Mouse (Mus musculus): ENCODE data around the gene Rragd.
"Not testable (repeated sequence)": the region's sequence is repeated elsewhere in the genome, so short reads cannot be mapped to it uniquely, and the experiment has no call there.

Gene Rragd

DNA sequence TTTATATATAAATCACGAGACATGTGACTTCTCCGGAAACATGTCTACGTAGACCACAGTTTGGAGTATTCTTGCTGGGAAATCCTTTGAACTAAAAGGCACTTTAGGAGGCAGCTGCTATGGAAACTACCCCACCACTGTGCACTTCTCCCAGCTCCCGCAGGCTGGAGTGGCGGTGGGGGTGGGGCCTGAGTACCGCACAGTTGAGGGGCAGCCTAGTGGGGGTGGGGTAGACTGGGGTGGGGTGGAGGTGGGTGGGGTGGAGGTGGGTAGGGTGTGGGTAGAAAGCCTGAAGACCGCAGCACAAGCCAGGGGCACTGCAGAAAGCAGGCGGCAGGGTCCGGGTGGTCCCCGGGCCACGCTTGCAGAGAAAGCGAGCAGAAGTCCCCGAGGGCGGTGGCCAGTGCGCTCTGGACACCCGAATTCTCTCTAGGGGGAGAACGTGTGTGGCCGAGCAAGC, at the start of gene Rragd:
Rragd (plus strand) TSS at position 322 of the 460 bp plus-strand sequence.
- peak in 1 of 2 experiments; percentile 55 for DNase-seq (ENCODE audit: low spot score in 2 of 2)

GRCm38 (mm10) chr4:32936762-32937341, 46.0 kb upstream of the Rragd start:
- DNase-seq (ENCODE audit: low spot score in 2 of 2) = no peak

DNA sequence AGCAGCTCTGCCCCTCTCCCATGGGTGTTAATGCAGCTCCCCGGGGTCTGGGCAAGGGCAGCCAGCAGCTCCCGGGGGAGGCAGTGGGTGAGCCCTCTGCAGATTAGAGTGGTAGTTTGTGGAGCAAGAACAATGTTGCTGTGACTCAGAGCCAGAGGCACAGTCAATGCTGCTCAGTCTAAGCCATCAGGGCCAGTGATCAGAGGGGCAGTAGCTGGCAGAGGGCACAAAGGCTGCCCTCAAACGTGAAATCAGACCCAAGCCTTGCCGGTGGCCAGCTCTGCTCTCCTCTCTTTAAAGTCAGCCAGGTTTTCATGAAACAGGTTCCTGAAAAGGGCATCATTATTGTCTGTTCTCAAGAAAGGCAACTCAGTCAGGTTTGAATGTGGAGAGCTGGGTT, 43.3 kb upstream of the Rragd start:
- DNase-seq (ENCODE audit: low spot score in 2 of 2) = no peak

- DNase-seq (ENCODE audit: low spot score in 2 of 2) = no peak
Measured at GRCm38 (mm10) chr4:32939964-32940363, 42.9 kb upstream of the Rragd start.

- DNase-seq (ENCODE audit: low spot score in 2 of 2) = no peak
Measured at GRCm38 (mm10) chr4:32940984-32941383, 41.9 kb upstream of the Rragd start.

DNA sequence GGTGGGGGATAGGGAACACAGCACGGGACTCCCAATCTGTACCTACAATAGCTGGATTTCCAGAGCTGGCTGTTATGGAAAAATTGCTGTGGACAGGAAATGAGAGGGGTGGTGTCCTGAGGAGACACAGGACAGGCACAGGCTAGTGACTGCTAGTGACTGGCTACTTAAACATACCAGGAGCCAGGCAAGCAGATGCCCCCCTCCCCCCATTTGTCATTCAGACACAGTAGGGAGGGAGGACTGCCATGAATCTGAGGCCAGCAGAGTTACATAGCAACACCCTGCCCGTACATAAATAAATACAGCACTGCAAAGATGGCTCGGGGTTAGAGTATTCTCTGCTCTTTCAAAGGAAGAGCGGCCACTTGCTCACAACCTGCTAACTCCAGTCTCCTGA, 35.2 kb upstream of the Rragd start:
- DNase-seq (ENCODE audit: low spot score in 2 of 2) = no peak

DNA sequence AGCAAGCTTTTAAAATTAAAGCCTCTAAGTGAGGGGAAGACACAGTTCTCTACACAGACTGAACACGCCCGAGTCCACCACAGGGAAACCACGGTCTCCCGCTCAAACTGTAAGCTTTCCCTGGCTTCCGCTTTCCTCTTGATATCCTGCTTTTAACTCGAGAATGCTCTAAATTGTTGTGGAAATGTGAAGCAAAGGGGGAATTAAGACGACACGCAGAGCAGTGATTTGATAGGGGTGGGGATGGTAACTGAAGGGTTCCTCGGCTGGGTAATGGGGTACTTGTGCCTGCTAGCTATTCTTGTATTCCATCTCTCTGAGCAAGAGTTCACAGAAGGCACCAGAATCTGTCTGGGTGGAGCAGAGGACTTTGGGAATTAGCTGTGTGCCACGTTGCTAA, 34.1 kb upstream of the Rragd start:
- no peak for DNase-seq (ENCODE audit: low spot score in 2 of 2)

DNA sequence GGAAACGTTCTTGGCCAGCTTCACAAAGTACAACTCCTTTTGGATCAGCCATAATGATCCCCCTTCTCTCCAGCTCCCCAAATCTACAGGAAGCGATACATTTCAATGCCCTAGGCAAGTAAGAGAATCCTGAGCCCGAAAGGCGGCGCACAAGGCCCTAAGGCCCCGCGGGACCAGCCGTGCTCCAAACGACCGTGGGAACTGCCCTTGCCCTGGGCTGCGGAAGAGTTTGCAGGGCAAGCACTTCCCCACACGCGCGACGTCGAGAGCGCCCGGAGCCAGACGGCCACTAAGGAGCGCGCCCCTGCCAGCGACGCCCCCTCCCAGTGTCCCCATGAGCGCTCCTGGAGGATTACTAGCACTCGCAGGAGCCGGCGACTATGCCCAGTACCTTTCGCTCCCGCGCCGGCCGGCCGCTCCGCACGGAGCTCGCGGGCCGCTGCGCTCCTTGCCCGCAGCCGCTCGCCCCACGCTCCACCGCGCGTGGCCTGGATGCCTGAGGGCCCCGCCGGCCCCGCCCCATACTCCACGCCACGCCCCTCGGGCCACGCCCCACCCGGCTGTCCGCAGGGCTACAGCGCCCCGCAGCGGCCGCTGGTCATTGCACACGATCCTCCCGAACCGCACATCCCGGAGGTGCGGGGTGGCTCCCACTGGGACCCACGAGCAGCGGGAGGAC, 32.3 kb upstream of the Rragd start, which contains the start of gene Ankrd6:
Ankrd6 (minus strand) TSS at position 486 of the 679 bp plus-strand sequence.
- peak; percentile 80 to 82 for DNase-seq (ENCODE audit: low spot score in 2 of 2)

GRCm38 (mm10) chr4:32951035-32951940, 31.5 kb upstream of the Rragd start:
- no peak for DNase-seq (ENCODE audit: low spot score in 2 of 2)

- DNase-seq (ENCODE audit: low spot score in 2 of 2) = no peak
Measured at GRCm38 (mm10) chr4:32952681-32953080, 30.2 kb upstream of the Rragd start.

DNA sequence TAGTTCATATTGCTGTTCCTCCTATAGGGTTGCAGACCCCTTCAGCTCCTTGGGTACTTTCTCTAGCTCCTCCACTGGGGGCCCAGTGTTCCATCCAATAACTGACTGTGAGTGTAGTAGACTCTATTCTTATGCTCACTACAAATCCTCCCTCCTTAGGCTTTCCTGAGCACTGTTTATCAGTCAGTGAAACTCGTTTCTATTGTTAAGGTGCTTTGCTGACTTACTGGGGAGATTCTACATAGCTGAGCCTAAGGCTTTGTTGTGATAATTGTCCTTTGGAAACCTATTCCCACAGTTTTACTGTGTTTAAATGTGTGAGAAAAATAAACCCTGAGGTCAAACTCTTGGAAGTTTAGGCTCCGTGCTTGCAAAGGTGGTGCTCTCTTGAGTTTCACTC, 26.4 kb upstream of the Rragd start:
- DNase-seq (ENCODE audit: low spot score in 2 of 2) = no peak

DNA sequence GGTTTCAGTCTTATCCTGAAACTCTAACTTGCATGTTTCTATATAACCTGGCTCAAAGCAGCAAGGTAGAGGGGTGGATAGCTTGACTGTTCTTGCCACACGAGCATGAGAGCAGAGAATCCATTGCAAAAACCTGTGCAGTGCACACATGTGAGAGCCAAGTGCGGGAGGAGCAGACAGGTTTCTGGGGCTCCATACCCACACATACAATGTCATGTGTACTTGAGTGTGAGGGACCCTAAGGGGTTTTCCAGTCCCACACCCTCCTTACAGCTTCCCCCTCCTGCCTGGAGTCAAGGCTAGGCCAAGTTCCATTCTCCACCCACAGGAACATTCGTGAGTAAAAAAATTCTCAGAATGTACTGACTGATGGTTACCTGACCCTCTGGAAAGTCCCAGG, 21.4 kb upstream of the Rragd start:
- no peak for DNase-seq (ENCODE audit: low spot score in 2 of 2)

- not testable (repeated sequence) for DNase-seq (ENCODE audit: low spot score in 2 of 2)
Measured at GRCm38 (mm10) chr4:32964619-32965018, 18.2 kb upstream of the Rragd start.

GRCm38 (mm10) chr4:32977331-32977730, 5.5 kb upstream of the Rragd start:
- DNase-seq (ENCODE audit: low spot score in 2 of 2) = no peak

- DNase-seq (ENCODE audit: low spot score in 2 of 2) = no peak
Measured at GRCm38 (mm10) chr4:32980061-32980460, 2.8 kb upstream of the Rragd start.

DNA sequence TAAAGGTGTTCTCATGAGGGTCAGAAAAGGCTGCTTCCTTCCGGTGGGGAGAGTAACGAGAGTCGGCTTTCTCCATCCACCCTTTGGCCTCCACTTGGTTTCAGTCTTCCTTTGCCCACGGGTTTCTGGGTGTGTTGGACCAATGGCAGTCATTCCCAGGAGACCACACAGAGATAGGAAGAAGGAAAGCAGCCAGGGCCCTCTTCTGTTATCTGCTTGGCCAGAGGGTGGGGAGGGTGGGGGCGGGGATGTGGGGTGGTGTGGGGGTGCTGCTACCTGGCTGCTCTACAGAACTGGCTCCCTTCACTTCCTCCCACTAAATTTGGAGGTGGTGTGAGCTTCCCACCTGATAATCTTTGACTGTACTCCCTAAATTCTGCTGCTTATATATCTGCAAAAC, 1.2 kb upstream of the Rragd start:
- no peak for DNase-seq (ENCODE audit: low spot score in 2 of 2)

DNA sequence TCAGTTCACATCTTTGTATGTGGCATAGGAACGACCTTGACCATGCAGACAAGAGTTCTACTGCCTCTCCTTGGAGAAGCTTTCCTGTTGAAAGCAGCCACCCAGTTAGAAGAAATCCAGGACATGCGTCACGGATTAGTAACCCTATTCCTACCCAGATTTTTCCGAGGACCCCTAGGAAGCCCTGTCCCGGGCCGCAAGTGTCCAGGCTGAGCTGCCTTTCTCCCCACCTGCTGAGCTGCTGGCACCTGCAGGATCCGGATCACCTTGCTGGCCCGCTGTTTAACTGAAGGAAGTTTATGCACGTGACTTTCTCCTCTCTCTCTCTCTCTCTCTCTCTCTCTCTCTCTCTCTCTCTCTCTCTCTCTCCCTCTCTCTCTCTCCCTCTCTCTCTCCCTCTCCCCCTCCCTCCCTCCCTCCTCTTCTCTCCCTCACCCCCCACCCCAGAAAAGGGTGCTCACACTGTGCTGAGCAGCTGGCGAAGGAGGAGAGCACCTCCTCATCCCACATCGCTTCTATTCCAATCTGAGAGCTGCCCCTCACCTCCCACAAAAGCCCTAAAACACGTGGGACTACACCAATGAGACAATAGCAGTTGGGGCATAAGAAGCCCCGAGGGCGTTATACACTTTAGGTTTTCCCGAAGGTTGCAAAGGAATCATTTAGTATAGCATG, 659 bp upstream of the Rragd start:
- peak; percentile 13 to 52 for DNase-seq (ENCODE audit: low spot score in 2 of 2)

DNA sequence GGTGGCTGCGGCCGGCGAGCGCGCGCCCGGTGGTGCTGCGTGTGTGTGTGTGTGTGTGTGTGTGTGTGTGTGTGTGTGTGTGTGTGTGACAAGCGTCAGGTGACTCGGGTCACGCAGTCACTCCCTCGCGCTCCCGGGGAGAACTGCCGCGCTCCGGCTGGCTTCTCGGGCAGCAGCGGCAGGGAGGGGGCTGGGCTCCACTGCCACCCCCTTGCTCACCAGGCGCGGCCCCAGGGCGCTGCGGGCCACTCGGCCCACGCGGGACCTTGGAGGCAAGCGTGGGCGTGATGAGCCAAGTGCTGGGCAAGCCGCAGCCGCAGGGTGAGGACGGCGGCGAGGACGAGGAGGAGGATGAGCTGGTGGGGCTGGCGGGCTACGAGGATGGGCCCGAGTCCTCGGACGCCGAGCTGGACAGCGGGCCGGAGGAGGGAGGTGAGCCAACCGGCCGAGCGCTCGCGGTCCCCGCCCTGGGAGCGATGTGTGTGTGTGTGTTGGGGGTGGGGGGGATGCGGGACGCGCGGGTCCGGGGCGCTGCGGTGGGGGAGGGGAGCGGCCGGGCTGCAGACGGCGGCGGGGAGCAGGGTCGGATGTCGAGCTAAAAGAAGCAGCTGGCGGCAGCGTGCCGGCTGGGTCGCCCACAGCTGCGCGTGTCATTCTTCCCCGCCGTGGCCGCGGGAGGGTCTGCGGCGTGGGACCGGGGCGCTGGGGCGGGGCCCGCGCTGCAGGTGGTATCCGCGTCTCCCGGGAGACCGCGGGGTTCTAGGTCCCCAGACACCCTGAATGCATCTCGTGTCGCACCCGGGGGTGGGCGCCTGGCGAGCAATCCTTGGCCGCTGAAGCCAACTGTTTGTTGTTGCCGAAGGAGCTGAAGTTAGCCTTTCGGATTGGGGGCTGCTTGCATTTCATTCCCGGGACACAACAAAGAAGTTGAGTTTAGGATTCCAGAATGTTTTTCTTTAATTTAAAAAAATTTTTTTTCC, 629 bp downstream of the Rragd start:
- peak; percentile 52 to 68 for DNase-seq (ENCODE audit: low spot score in 2 of 2)

DNA sequence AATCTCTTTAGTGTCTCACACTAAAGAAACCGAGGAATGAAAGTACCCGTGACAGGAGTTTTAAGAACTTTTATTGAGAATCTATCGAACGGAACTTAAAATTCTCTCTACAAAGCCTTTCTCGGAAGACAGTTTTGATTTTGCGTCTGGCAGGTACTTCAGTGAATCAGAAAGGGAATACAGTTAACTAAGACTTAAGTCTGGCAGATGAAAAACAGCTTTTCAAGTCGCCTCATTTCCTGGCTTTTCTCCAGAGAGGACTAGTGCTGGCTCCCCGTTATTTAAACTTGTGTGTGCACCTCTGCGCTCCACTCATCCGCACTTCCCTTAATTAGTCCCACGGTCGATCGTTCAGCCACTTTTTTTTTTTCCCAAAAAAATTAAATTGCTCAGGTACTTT, 1.4 kb downstream of the Rragd start:
- peak in 1 of 2 experiments; percentile 16 for DNase-seq (ENCODE audit: low spot score in 2 of 2)

GRCm38 (mm10) chr4:32984801-32985675, 2.2 kb downstream of the Rragd start:
- DNase-seq (ENCODE audit: low spot score in 2 of 2) = peak; percentile 14 to 26

Measured in right cerebral cortex, adult 2 months (tissue).